In the genomic region with DNA sequence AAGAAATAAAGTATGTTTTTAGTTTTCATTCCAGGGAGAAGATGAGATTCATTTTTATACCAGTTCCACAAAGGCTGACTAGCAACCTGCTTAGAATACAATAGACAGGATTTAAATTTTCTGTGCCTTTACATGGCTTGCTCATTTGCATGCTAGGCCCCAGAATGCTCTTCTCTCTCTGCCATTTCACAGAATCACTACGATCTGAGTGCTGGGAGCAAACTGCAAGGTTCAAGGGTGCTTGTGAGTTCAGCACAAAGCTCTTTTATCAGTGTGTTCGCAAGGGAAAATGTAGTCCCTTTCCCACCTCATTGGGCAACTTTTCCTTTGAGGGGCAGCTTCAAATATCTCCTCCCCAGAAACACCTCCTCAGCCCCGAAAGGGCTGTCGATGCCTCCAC, we compare ENCODE assay signal across 15 mouse cellular contexts.
DNase-seq lines count a peak whose midpoint lies in the region; ATAC-seq lines count a peak whose summit lies in the region.
"Had no signal": no experiment of that assay in that cellular context is flagged by ENCODE, and none has a peak within 500 bp of the region (broad histone marks: within the 10 kb centered on the region; RNA-seq: fewer than 3 reads in every experiment).

No protein-coding gene starts in this region.

- peak overlapping the region; percentile 6; the same call in 1 of the 2 replicates for H3K4me2 ChIP-seq in neural tube, embryonic 11.5 days (ENCODE audit: low read depth)
- H3K4me2 ChIP-seq in hindbrain, embryonic 16.5 days (ENCODE audit: low read length): peak overlapping the region; percentile 33

- H3K9me3 ChIP-seq in neural tube, embryonic 11.5 days (ENCODE audit: control insufficient read depth, low read length): no peaks in the 10 kb centered on the region
- H3K9me3 ChIP-seq in hindbrain, embryonic 16.5 days (ENCODE audit: control insufficient read depth, low read length): no peaks in the 10 kb centered on the region

- no peaks in the 10 kb centered on the region for H3K27me3 ChIP-seq in neural tube, embryonic 11.5 days (ENCODE audit: control insufficient read depth, insufficient read depth, low read length)
- no peaks in the 10 kb centered on the region for H3K27me3 ChIP-seq in hindbrain, embryonic 16.5 days (replicated peaks; ENCODE audit: control insufficient read depth, insufficient read depth, low read length)

- 0 out of 2 replicates have a peak, but pooled peaks cover 2% of the 10 kb centered on the region for H3K4me1 ChIP-seq in neural tube, embryonic 11.5 days (ENCODE audit: control insufficient read depth, insufficient read depth, low read length)
- peaks cover 11% of the 10 kb centered on the region for H3K4me1 ChIP-seq in hindbrain, embryonic 16.5 days (ENCODE audit: control insufficient read depth, insufficient read depth, low read depth, low read length)

- DNase-seq in frontal cortex, postnatal 36 days (ENCODE audit: low spot score in 2 of 2): no peak
- no peak for DNase-seq in neural tube, embryonic 11.5 days (ENCODE audit: low spot score)
- no peak for DNase-seq in neural tube, embryonic 10.5 days (ENCODE audit: extremely low spot score, low spot score)
- DNase-seq in cerebellum, adult 8-10 months: no peak
- DNase-seq in lung, postnatal 14 days: no peak
- no peak for DNase-seq in cerebellum, adult 9-10 months
- DNase-seq: adrenal gland, postnatal 10 days; cerebellum, postnatal 10 days; kidney, postnatal 10 days; lung, adult 18-20 months; retina, postnatal 1 day; thymus, postnatal 25 days had no signal

- peak; percentile 51 for ATAC-seq in frontal cortex, adult (ENCODE audit: low TSS enrichment)
- no peak for ATAC-seq in neural tube, embryonic 11.5 days (ENCODE audit: insufficient read depth, low FRiP score, low TSS enrichment)
- no peak for ATAC-seq in hindbrain, embryonic 16.5 days

- WGBS in neural tube, embryonic 11.5 days: 20% methylated on average over 4 of the region's 4 CpGs
- 13% methylated on average over 4 of the region's 4 CpGs for WGBS in hindbrain, embryonic 16.5 days

- H3K4me3 ChIP-seq in neural tube, embryonic 11.5 days (ENCODE audit: low read depth, low read length): no peak overlapping the region
- H3K4me3 ChIP-seq in hindbrain, embryonic 16.5 days (ENCODE audit: low read length): no peak overlapping the region
- H3K4me3 ChIP-seq: erythroblast, embryonic 14.5 days had no signal

- H3K27ac ChIP-seq in neural tube, embryonic 11.5 days (ENCODE audit: low read depth, low read length): no peak overlapping the region
- H3K27ac ChIP-seq in hindbrain, embryonic 16.5 days (ENCODE audit: low read depth, low read length): no peak overlapping the region

- no peaks in the 10 kb centered on the region for H3K36me3 ChIP-seq in neural tube, embryonic 11.5 days (ENCODE audit: control insufficient read depth, insufficient read depth, low read length)
- no peaks in the 10 kb centered on the region for H3K36me3 ChIP-seq in hindbrain, embryonic 16.5 days (ENCODE audit: control insufficient read depth, insufficient read depth, low read length)

- H3K9ac ChIP-seq in neural tube, embryonic 11.5 days (ENCODE audit: low read length): no peak overlapping the region
- H3K9ac ChIP-seq in hindbrain, embryonic 16.5 days (ENCODE audit: low read depth, low read length): no peak overlapping the region
